Mouse (Mus musculus) MEL (cell line): ENCODE results near the gene Olfr9. TPM values are rescaled to one million over a fixed set of nuclear protein-coding genes. Genes with fewer than 3 reads are reported as not detected.

Source experiments
- DNase-seq: peaks from one replicate; pipeline ENCODE4 v3.0.0; 2011; ENCODE audit warnings: low read depth, low spot score
- H3K27ac ChIP-seq: 2 replicates; pipeline ENCODE4 v1.5.1; 2012; ENCODE audit warnings: low read depth, mild to moderate bottlenecking, control low read depth, low read length, moderate library complexity; ENCODE audit not compliant: control insufficient read depth
- H3K27me3 ChIP-seq, 2 experiments: fragments of 150-350 bp in 1 of 2; sonication (generic) in 1 of 2; 2 replicates each; pipeline ENCODE4 v1.6.1; 2012; ENCODE audit warnings: low read length in 2 of 2, mild to moderate bottlenecking in 2 of 2, improper control_type of control experiment in 1 of 2, moderate library complexity in 1 of 2; ENCODE audit not compliant: insufficient read depth in 2 of 2, control insufficient read depth in 1 of 2
- H3K36me3 ChIP-seq, 2 experiments: 2 replicates each; pipeline ENCODE4 v1.6.1; 2012 to 2014; ENCODE audit warnings: low read length in 2 of 2, improper control_type of control experiment in 1 of 2, inconsistent platforms in 1 of 2, mild to moderate bottlenecking in 1 of 2; ENCODE audit not compliant: insufficient read depth in 2 of 2, control insufficient read depth in 1 of 2
- H3K4me1 ChIP-seq, 2 experiments: fragments of 150-350 bp in 1 of 2; sonication (generic) in 1 of 2; 2 replicates each; pipeline ENCODE4 v1.6.1; 2012; ENCODE audit warnings: low read length in 2 of 2, improper control_type of control experiment in 1 of 2, mild to moderate bottlenecking in 1 of 2; ENCODE audit not compliant: insufficient read depth in 2 of 2, control insufficient read depth in 1 of 2
- H3K4me3 ChIP-seq, 2 experiments: fragments of 150-350 bp in 1 of 2; sonication (generic) in 1 of 2; 2 replicates each; pipeline ENCODE4 v1.5.1; 2012; ENCODE audit warnings: low read depth in 2 of 2, low read length in 2 of 2, mild to moderate bottlenecking in 2 of 2, moderate library complexity in 2 of 2, control low read depth in 1 of 2, improper control_type of control experiment in 1 of 2; ENCODE audit not compliant: control insufficient read depth in 1 of 2, insufficient read depth in 1 of 2
- H3K79me2 ChIP-seq: 2 replicates; pipeline ENCODE4 v1.6.1; 2012; ENCODE audit warnings: mild to moderate bottlenecking, low read length, moderate library complexity; ENCODE audit not compliant: control insufficient read depth, poor library complexity, insufficient read depth
- H3K9ac ChIP-seq: 2 replicates; pipeline ENCODE4 v1.6.1; 2012; ENCODE audit warnings: low read depth, mild to moderate bottlenecking, control low read depth, low read length, moderate library complexity; ENCODE audit not compliant: control insufficient read depth, poor library complexity, severe bottlenecking
- H3K9me3 ChIP-seq: fragments of 150-350 bp; sonication (generic); replicated peaks from 2 replicates; pipeline ENCODE4 v1.6.1; 2012; ENCODE audit warnings: mild to moderate bottlenecking, low read length, improper control_type of control experiment, moderate library complexity; ENCODE audit not compliant: insufficient read depth
- CTCF ChIP-seq, 3 experiments: IDR thresholded peaks in 2 of 3; conservative IDR thresholded peaks in 1 of 3; 2 replicates each; pipeline ENCODE4 v1.5.1; 2011 to 2012; ENCODE audit warnings: low read length in 3 of 3, low read depth in 2 of 3, mild to moderate bottlenecking in 2 of 3, improper control_type of control experiment in 1 of 3, inconsistent platforms in 1 of 3, mixed read lengths in 1 of 3, moderate library complexity in 1 of 3; ENCODE audit not compliant: control insufficient read depth in 1 of 3, insufficient read depth in 1 of 3, poor library complexity in 1 of 3, severe bottlenecking in 1 of 3
- E2F4 ChIP-seq: IDR thresholded peaks from 2 replicates; pipeline ENCODE4 v1.6.1; 2011; ENCODE audit warnings: low read depth, low read length, improper control_type of control experiment, borderline replicate concordance
- ELF1 ChIP-seq: IDR thresholded peaks from 2 replicates; pipeline ENCODE4 v1.6.1; 2014; ENCODE audit warnings: low read depth, mild to moderate bottlenecking, inconsistent platforms, low read length, improper control_type of control experiment, moderate library complexity
- EP300 ChIP-seq, 2 experiments: IDR thresholded peaks; 2 replicates each; pipeline ENCODE4 v1.6.1; 2011; ENCODE audit warnings: improper control_type of control experiment in 2 of 2, low read length in 2 of 2, low read depth in 1 of 2, mild to moderate bottlenecking in 1 of 2
- GABPA ChIP-seq: IDR thresholded peaks from 2 replicates; pipeline ENCODE4 v1.6.1; 2012; ENCODE audit warnings: low read depth, mild to moderate bottlenecking, inconsistent platforms, low read length, improper control_type of control experiment, moderate library complexity
- GATA1 ChIP-seq: IDR thresholded peaks from 2 replicates; pipeline ENCODE4 v1.6.1; 2011; ENCODE audit warnings: low read depth, low read length, improper control_type of control experiment
- HCFC1 ChIP-seq: IDR thresholded peaks from 2 replicates; pipeline ENCODE4 v1.6.1; 2012; ENCODE audit warnings: low read depth, mild to moderate bottlenecking, inconsistent platforms, low read length, improper control_type of control experiment, moderate library complexity
- JUND ChIP-seq: IDR thresholded peaks from 2 replicates; pipeline ENCODE4 v1.6.1; 2011; ENCODE audit warnings: low read depth, mild to moderate bottlenecking, improper control_type of control experiment, low read length
- KAT2A ChIP-seq: conservative IDR thresholded peaks from 2 replicates; pipeline ENCODE4 v1.6.1; 2012; ENCODE audit warnings: low read depth, low read length, improper control_type of control experiment, inconsistent platforms
- MAX ChIP-seq: IDR thresholded peaks from 2 replicates; pipeline ENCODE4 v1.6.1; 2011; ENCODE audit warnings: low read length, improper control_type of control experiment
- MAZ ChIP-seq: IDR thresholded peaks from 2 replicates; pipeline ENCODE4 v1.6.1; 2012; ENCODE audit warnings: low read depth, mild to moderate bottlenecking, inconsistent platforms, low read length, improper control_type of control experiment
- MYB ChIP-seq: IDR thresholded peaks from 2 replicates; pipeline ENCODE4 v1.6.1; 2011; ENCODE audit warnings: mild to moderate bottlenecking, low read depth, low read length, improper control_type of control experiment
- MYC ChIP-seq: IDR thresholded peaks from 2 replicates; pipeline ENCODE4 v1.6.1; 2011; ENCODE audit warnings: low read depth, mild to moderate bottlenecking, low read length, improper control_type of control experiment, moderate library complexity
- NELFE ChIP-seq: IDR thresholded peaks from 2 replicates; pipeline ENCODE4 v1.6.1; 2011; ENCODE audit warnings: low read depth, low read length, improper control_type of control experiment
- POLR2AphosphoS2 ChIP-seq: IDR thresholded peaks from 2 replicates; pipeline ENCODE4 v1.6.1; 2011; ENCODE audit warnings: low read length, improper control_type of control experiment
- POLR2AphosphoS5 ChIP-seq: IDR thresholded peaks from 2 replicates; pipeline ENCODE4 v1.6.1; 2012; ENCODE audit warnings: low read depth, borderline replicate concordance, mild to moderate bottlenecking, inconsistent platforms, low read length, moderate library complexity, mixed read lengths
- RAD21 ChIP-seq: IDR thresholded peaks from 2 replicates; pipeline ENCODE4 v1.6.1; 2011; ENCODE audit warnings: mild to moderate bottlenecking, low read depth, low read length, improper control_type of control experiment
- TBP ChIP-seq: IDR thresholded peaks from 2 replicates; pipeline ENCODE4 v1.8.0; 2011; ENCODE audit warnings: low read depth, low read length, improper control_type of control experiment
- UBTF ChIP-seq: IDR thresholded peaks from 2 replicates; pipeline ENCODE4 v1.6.1; 2012; ENCODE audit warnings: low read depth, mild to moderate bottlenecking, inconsistent platforms, low read length, improper control_type of control experiment, moderate library complexity, borderline replicate concordance; ENCODE audit not compliant: insufficient read depth
- USF1 ChIP-seq: IDR thresholded peaks from 2 replicates; pipeline ENCODE4 v1.6.1; 2014; ENCODE audit warnings: low read depth, mild to moderate bottlenecking, inconsistent platforms, low read length, improper control_type of control experiment, moderate library complexity
- USF2 ChIP-seq, 2 experiments: IDR thresholded peaks; 2 replicates each; pipeline ENCODE4 v1.6.1; 2011 to 2012; ENCODE audit warnings: improper control_type of control experiment in 2 of 2, low read length in 2 of 2, borderline replicate concordance in 1 of 2, inconsistent platforms in 1 of 2, low read depth in 1 of 2, mild to moderate bottlenecking in 1 of 2; ENCODE audit not compliant: insufficient read depth in 1 of 2
- ZKSCAN1 ChIP-seq: IDR thresholded peaks from 2 replicates; pipeline ENCODE4 v1.6.1; 2012; ENCODE audit warnings: low read depth, mild to moderate bottlenecking, inconsistent platforms, low read length, improper control_type of control experiment, moderate library complexity
- polyA plus RNA-seq, 2 experiments: library from polyadenylated mRNA; stranded (reverse) in 1 of 2; unstranded in 1 of 2; fragments of >175 nt in 1 of 2; fragments of >200 nt in 1 of 2; gene quantifications; 2 replicates each; pipeline versions ENCODE4 v1.2.1 to v1.2.4; 2012; ENCODE audit warnings: low replicate concordance in 2 of 2, low read depth in 1 of 2; ENCODE audit not compliant: insufficient read length in 2 of 2, insufficient read depth in 1 of 2, missing spikeins in 1 of 2
- total RNA-seq: library from RNA; depleted of rRNA; stranded (reverse); fragments of 300-350 nt; gene quantifications from 2 replicates; pipeline ENCODE4 v1.2.3, GENCODE M21; 2012

Olfr9 gene
- total and polyA plus RNA-seq, 3 experiments = not detected

GRCm38 (mm10) chr10:128990994-128991393 is 1.8 kb downstream of the Olfr9 start:
- peaks cover 0 to 2% of the 10 kb centered on the region in 2 experiments; a peak in 1 of 4 replicates for H3K27me3 ChIP-seq
- H3K36me3 ChIP-seq = no peaks in the 10 kb centered on the region
- no peaks in the 10 kb centered on the region for H3K9me3 ChIP-seq
- no peak for TF ChIP-seq GATA1
- TF ChIP-seq POLR2AphosphoS2 = no peak
- TF ChIP-seq MYB = no peak
- TF ChIP-seq HCFC1 = no peak
- no peak for TF ChIP-seq POLR2AphosphoS5
- no peak for TF ChIP-seq EP300 (IDR thresholded peaks at IDR 0.05; ENCODE audit: low read depth in 1 of 2, low read length in 2 of 2)
- TF ChIP-seq CTCF (IDR thresholded peaks at IDR 0.05 in 2 of 3, conservative IDR thresholded peaks at IDR 0.05 in 1 of 3; ENCODE audit: control insufficient read depth in 1 of 3, insufficient read depth in 1 of 3, low read depth in 2 of 3, low read length in 3 of 3, poor library complexity in 1 of 3, severe bottlenecking in 1 of 3) = no peak
- no peak for TF ChIP-seq NELFE
- TF ChIP-seq JUND = no peak
- TF ChIP-seq GABPA = no peak
- TF ChIP-seq ELF1 = no peak
- TF ChIP-seq E2F4 = no peak
- no peak for TF ChIP-seq ZKSCAN1
- TF ChIP-seq MAX = no peak
- TF ChIP-seq TBP = no peak
- TF ChIP-seq RAD21 = no peak
- no peak for TF ChIP-seq KAT2A
- TF ChIP-seq MYC = no peak
- TF ChIP-seq, all 39 proteins: peak for 0
- no peak for DNase-seq
- no peak overlapping the region for H3K27ac ChIP-seq
- no peak overlapping the region for H3K4me3 ChIP-seq
- H3K4me1 ChIP-seq = no peaks in the 10 kb centered on the region
- no peaks in the 10 kb centered on the region for H3K79me2 ChIP-seq
- H3K9ac ChIP-seq = no peak overlapping the region

DNA sequence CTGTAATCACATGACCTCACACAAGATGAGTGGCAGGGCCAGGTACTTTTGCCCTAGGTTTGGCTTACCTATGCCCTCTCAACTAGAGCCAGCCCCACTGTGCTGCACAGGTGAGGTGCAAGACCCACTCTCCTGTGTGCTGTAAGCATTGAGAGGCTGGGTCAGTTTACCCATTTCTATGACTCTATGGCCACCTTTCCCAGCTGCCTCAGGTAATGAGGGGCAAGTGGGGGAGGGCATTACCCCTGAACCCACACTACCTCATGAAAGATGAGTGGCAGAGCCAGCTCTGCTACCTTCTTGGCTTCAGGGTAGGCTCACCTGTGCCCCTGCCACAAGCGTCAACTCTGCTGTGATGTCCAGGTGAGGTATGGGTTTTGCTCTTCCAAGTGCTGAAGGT is 6.6 kb downstream of the Olfr9 start:
- DNase-seq = no peak
- H3K27me3 ChIP-seq = peaks cover 0 to 2% of the 10 kb centered on the region in 2 experiments; a peak in 1 of 4 replicates
- no peak overlapping the region for H3K27ac ChIP-seq
- TF ChIP-seq USF2 (IDR thresholded peaks at IDR 0.05; ENCODE audit: borderline replicate concordance in 1 of 2, insufficient read depth in 1 of 2, low read depth in 1 of 2, low read length in 2 of 2) (no peak), EP300 (IDR thresholded peaks at IDR 0.05; ENCODE audit: low read depth in 1 of 2, low read length in 2 of 2) (no peak), MAZ (no peak), POLR2AphosphoS2 (no peak), TBP (no peak), USF1 (no peak), MAX (no peak), RAD21 (no peak), UBTF (no peak), E2F4 (no peak)
- H3K79me2 ChIP-seq = no peaks in the 10 kb centered on the region
- H3K9ac ChIP-seq = no peak overlapping the region
- H3K36me3 ChIP-seq = no peaks in the 10 kb centered on the region
- H3K9me3 ChIP-seq = no peaks in the 10 kb centered on the region
- H3K4me3 ChIP-seq = no peak overlapping the region
- no peaks in the 10 kb centered on the region for H3K4me1 ChIP-seq
